Mouse (Mus musculus): ENCODE data around the gene Sema3g. TPM values are rescaled to one million over a fixed set of nuclear protein-coding genes. Genes with fewer than 3 reads are reported as not detected.
A peak's percentile ranks its signal among the peaks of the same experiment; 100 is the strongest.

The Sema3g gene
- polyA plus RNA-seq, 2 experiments from 2014 or later: not detected

- peak; percentile 33 for ATAC-seq
These were observed 21.7 kb upstream of the Sema3g start for GRCm38 (mm10) chr14:31195968-31196367.

GRCm38 (mm10) chr14:31197547-31198516 is 19.8 kb upstream of the Sema3g start:
- peak; percentile 55 for ATAC-seq

GRCm38 (mm10) chr14:31199599-31199998 is 18.1 kb upstream of the Sema3g start:
- ATAC-seq: no peak

- ATAC-seq: no peak
These were observed 17.6 kb upstream of the Sema3g start for GRCm38 (mm10) chr14:31200038-31200437.

GRCm38 (mm10) chr14:31204844-31205243 is 12.8 kb upstream of the Sema3g start:
- no peak for ATAC-seq

GRCm38 (mm10) chr14:31205244-31205561 is 12.5 kb upstream of the Sema3g start:
- ATAC-seq: no peak

- peak; percentile 40 for ATAC-seq
These were observed 11.8 kb upstream of the Sema3g start for GRCm38 (mm10) chr14:31205562-31206467.

- ATAC-seq: peak; percentile 54
These were observed 11.1 kb upstream of the Sema3g start for GRCm38 (mm10) chr14:31206472-31206981.

GRCm38 (mm10) chr14:31207070-31207830 is 10.4 kb upstream of the Sema3g start:
- peak; percentile 49 for ATAC-seq

GRCm38 (mm10) chr14:31208084-31208483 is 9.6 kb upstream of the Sema3g start, which contains the start of gene Tnnc1:
Tnnc1 (plus strand) TSS chr14:31208312.
- no peak for ATAC-seq

- no peak for ATAC-seq
These were observed 8.5 kb upstream of the Sema3g start for GRCm38 (mm10) chr14:31209133-31209557.

- ATAC-seq: no peak
These were observed 5.8 kb upstream of the Sema3g start for GRCm38 (mm10) chr14:31211854-31212253.

GRCm38 (mm10) chr14:31212499-31212898 is 5.2 kb upstream of the Sema3g start:
- no peak for ATAC-seq

GRCm38 (mm10) chr14:31213868-31214267 is 3.8 kb upstream of the Sema3g start:
- ATAC-seq: no peak

- ATAC-seq: no peak
These were observed 3.0 kb upstream of the Sema3g start for GRCm38 (mm10) chr14:31214684-31215083.

- ATAC-seq: peak; percentile 87
These were observed 2.3 kb upstream of the Sema3g start for GRCm38 (mm10) chr14:31215157-31216002.

- ATAC-seq: no peak
These were observed 814 bp upstream of the Sema3g start, which contains the start of gene Nisch for GRCm38 (mm10) chr14:31216846-31217245. Nisch (minus strand) TSS chr14:31216946.

GRCm38 (mm10) chr14:31226978-31227377 is 9.3 kb downstream of the Sema3g start:
- no peak for ATAC-seq

- no peak for ATAC-seq
These were observed 10.6 kb downstream of the Sema3g start for GRCm38 (mm10) chr14:31228234-31228633.

- no peak for ATAC-seq
These were observed 12.8 kb downstream of the Sema3g start for GRCm38 (mm10) chr14:31230442-31230841.
